Mouse (Mus musculus) CH12.LX (cell line): ENCODE results near the gene Gdf10. TPM values are rescaled to one million over a fixed set of nuclear protein-coding genes. Genes with fewer than 3 reads are reported as not detected.

ENCODE experiments used
- DNase-seq: peaks from one replicate; pipeline ENCODE4 v3.0.0-alpha.2; 2013; ENCODE audit errors: extremely low read depth
- H3K27ac ChIP-seq: 2 replicates; pipeline ENCODE4 v1.5.1; 2012; ENCODE audit warnings: low read depth, mild to moderate bottlenecking, control low read depth, moderate library complexity; ENCODE audit not compliant: insufficient read depth
- H3K27me3 ChIP-seq: replicated peaks from 2 replicates; pipeline ENCODE3; 2012; ENCODE audit warnings: inconsistent platforms
- H3K36me3 ChIP-seq, 2 experiments: replicated peaks in 1 of 2; 2 replicates each; pipeline versions ENCODE3 to v1.6.1; 2012; ENCODE audit warnings: inconsistent platforms in 1 of 2, low read length in 1 of 2, mild to moderate bottlenecking in 1 of 2, mixed read lengths in 1 of 2, moderate library complexity in 1 of 2; ENCODE audit not compliant: control insufficient read depth in 1 of 2, insufficient read depth in 1 of 2
- H3K4me1 ChIP-seq, 2 experiments: 2 replicates each; pipeline ENCODE4 v1.6.1; 2012; ENCODE audit warnings: inconsistent platforms in 1 of 2, moderate library complexity in 1 of 2; ENCODE audit not compliant: insufficient read depth in 2 of 2, control insufficient read depth in 1 of 2
- H3K4me2 ChIP-seq: 2 replicates; pipeline ENCODE4 v1.6.1; 2012; ENCODE audit warnings: low read depth, mild to moderate bottlenecking, control low read depth; ENCODE audit not compliant: poor library complexity, insufficient read depth, severe bottlenecking
- H3K4me3 ChIP-seq, 3 experiments: fragments of 150-350 bp in 1 of 3; sonication (generic) in 1 of 3; replicated peaks in 1 of 3; 2 replicates each; pipeline versions ENCODE3 to v1.5.1; 2011 to 2012; ENCODE audit warnings: low read depth in 2 of 3, low read length in 2 of 3, mild to moderate bottlenecking in 2 of 3, moderate library complexity in 2 of 3, control low read depth in 1 of 3, improper control_type of control experiment in 1 of 3, inconsistent platforms in 1 of 3, mixed read lengths in 1 of 3; ENCODE audit not compliant: poor library complexity in 1 of 3
- H3K79me2 ChIP-seq: replicated peaks from 2 replicates; pipeline ENCODE4 v1.6.1; 2012; ENCODE audit warnings: mild to moderate bottlenecking, moderate library complexity; ENCODE audit not compliant: control insufficient read depth, poor library complexity, insufficient read depth, severe bottlenecking; ENCODE audit errors: extremely low read depth
- H3K9ac ChIP-seq: 2 replicates; pipeline ENCODE4 v1.6.1; 2012; ENCODE audit warnings: low read depth, mild to moderate bottlenecking, control low read depth, moderate library complexity; ENCODE audit not compliant: insufficient read depth
- H3K9me3 ChIP-seq: replicated peaks from 2 replicates; pipeline ENCODE3; 2012; ENCODE audit warnings: low read length, inconsistent platforms, mixed read lengths
- BHLHE40 ChIP-seq: IDR thresholded peaks from 2 replicates; pipeline ENCODE4 v1.6.1; 2011; ENCODE audit warnings: mild to moderate bottlenecking, low read depth, low read length, improper control_type of control experiment
- CHD1 ChIP-seq: IDR thresholded peaks from 2 replicates; pipeline ENCODE4 v1.6.1; 2012; ENCODE audit warnings: low read depth, low read length, improper control_type of control experiment, inconsistent platforms
- E2F4 ChIP-seq: IDR thresholded peaks from 2 replicates; pipeline ENCODE4 v1.6.1; 2011; ENCODE audit warnings: low read depth, low read length, improper control_type of control experiment; ENCODE audit not compliant: insufficient replicate concordance
- ELF1 ChIP-seq: IDR thresholded peaks from 2 replicates; pipeline ENCODE4 v1.6.1; 2014; ENCODE audit warnings: low read depth, mild to moderate bottlenecking, inconsistent platforms, low read length, improper control_type of control experiment
- EP300 ChIP-seq: IDR thresholded peaks from 2 replicates; pipeline ENCODE4 v1.6.1; 2011; ENCODE audit warnings: low read length, improper control_type of control experiment
- ETS1 ChIP-seq: conservative IDR thresholded peaks from 2 replicates; pipeline ENCODE4 v1.6.1; 2012; ENCODE audit warnings: low read depth, mild to moderate bottlenecking, inconsistent platforms, low read length, improper control_type of control experiment, moderate library complexity
- HCFC1 ChIP-seq: IDR thresholded peaks from 2 replicates; pipeline ENCODE4 v1.6.1; 2012; ENCODE audit warnings: low read depth, mild to moderate bottlenecking, inconsistent platforms, low read length, improper control_type of control experiment
- IRF4 ChIP-seq: IDR thresholded peaks from 2 replicates; pipeline ENCODE4 v1.6.1; 2014; ENCODE audit warnings: low read depth, mild to moderate bottlenecking, inconsistent platforms, low read length, improper control_type of control experiment
- JUN ChIP-seq: IDR thresholded peaks from 2 replicates; pipeline ENCODE4 v1.6.1; 2011; ENCODE audit warnings: low read depth, mild to moderate bottlenecking, low read length, improper control_type of control experiment, moderate library complexity; ENCODE audit not compliant: insufficient read depth
- KAT2A ChIP-seq: IDR thresholded peaks from 2 replicates; pipeline ENCODE4 v1.6.1; 2012; ENCODE audit warnings: low read length, improper control_type of control experiment, inconsistent platforms; ENCODE audit not compliant: insufficient replicate concordance
- MAFK ChIP-seq: IDR thresholded peaks from 2 replicates; pipeline ENCODE4 v1.6.1; 2011; ENCODE audit warnings: low read length, improper control_type of control experiment; ENCODE audit not compliant: insufficient replicate concordance
- MAX ChIP-seq: IDR thresholded peaks from 2 replicates; pipeline ENCODE4 v1.6.1; 2011; ENCODE audit warnings: low read length, improper control_type of control experiment
- MAZ ChIP-seq: IDR thresholded peaks from 2 replicates; pipeline ENCODE4 v1.6.1; 2012; ENCODE audit warnings: low read depth, mild to moderate bottlenecking, inconsistent platforms, low read length, improper control_type of control experiment, moderate library complexity
- MXI1 ChIP-seq: IDR thresholded peaks from 2 replicates; pipeline ENCODE4 v1.6.1; 2011; ENCODE audit warnings: mild to moderate bottlenecking, low read depth, low read length, improper control_type of control experiment
- MYC ChIP-seq: IDR thresholded peaks from 2 replicates; pipeline ENCODE4 v1.6.1; 2011; ENCODE audit warnings: low read depth, mild to moderate bottlenecking, improper control_type of control experiment, low read length
- PAX5 ChIP-seq: IDR thresholded peaks from 2 replicates; pipeline ENCODE4 v1.6.1; 2012; ENCODE audit warnings: low read length, inconsistent platforms, mixed read lengths
- POLR2AphosphoS2 ChIP-seq: IDR thresholded peaks from 2 replicates; pipeline ENCODE4 v1.6.1; 2011; ENCODE audit warnings: low read depth, low read length, improper control_type of control experiment
- RAD21 ChIP-seq: IDR thresholded peaks from 2 replicates; pipeline ENCODE4 v1.6.1; 2011; ENCODE audit warnings: low read depth, mild to moderate bottlenecking, low read length, improper control_type of control experiment, moderate library complexity
- RCOR1 ChIP-seq: conservative IDR thresholded peaks from 2 replicates; pipeline ENCODE4 v1.6.1; 2012; ENCODE audit warnings: low read depth, mild to moderate bottlenecking, inconsistent platforms, low read length, improper control_type of control experiment
- SIN3A ChIP-seq: IDR thresholded peaks from 2 replicates; pipeline ENCODE4 v1.6.1; 2012; ENCODE audit warnings: low read length, improper control_type of control experiment, inconsistent platforms
- SMC3 ChIP-seq: IDR thresholded peaks from 2 replicates; pipeline ENCODE4 v1.6.1; 2011; ENCODE audit warnings: low read depth, low read length, improper control_type of control experiment
- TCF12 ChIP-seq: IDR thresholded peaks from 2 replicates; pipeline ENCODE4 v1.6.1; 2014; ENCODE audit warnings: low read depth, mild to moderate bottlenecking, inconsistent platforms, low read length, improper control_type of control experiment
- USF1 ChIP-seq: IDR thresholded peaks from 2 replicates; pipeline ENCODE4 v1.6.1; 2014; ENCODE audit warnings: low read depth, mild to moderate bottlenecking, inconsistent platforms, low read length, improper control_type of control experiment
- ZC3H11A ChIP-seq: IDR thresholded peaks from 2 replicates; pipeline ENCODE4 v1.6.1; 2012; ENCODE audit warnings: low read depth, mild to moderate bottlenecking, inconsistent platforms, low read length, improper control_type of control experiment
- ZMIZ1 ChIP-seq: IDR thresholded peaks from 2 replicates; pipeline ENCODE4 v1.6.1; 2012; ENCODE audit warnings: low read depth, mild to moderate bottlenecking, inconsistent platforms, low read length, improper control_type of control experiment
- ZNF384 ChIP-seq: IDR thresholded peaks from 2 replicates; pipeline ENCODE4 v1.6.1; 2012; ENCODE audit warnings: low read depth, low read length, improper control_type of control experiment, inconsistent platforms
- dilution Hi-C: fragments of 300-500 bp; cut with MboI; formaldehyde crosslinking; loops from 2 replicates; pipeline ENCODE4 v1.14.3; 2020; ENCODE audit warnings: low sequenced_read_pairs; ENCODE audit not compliant: extremely low pct_unique_long_range_greater_than_20kb, extremely low pct_ligation_motif_present
- in situ Hi-C: fragments of 300-500 bp; cut with MboI; formaldehyde crosslinking; loops from 3 replicates; pipeline ENCODE4 v1.14.3; 2019; ENCODE audit warnings: low sequenced_read_pairs, low pct_ligation_motif_present, low pct_unique_long_range_greater_than_20kb, mixed read lengths
- polyA plus RNA-seq: library from polyadenylated mRNA; unstranded; fragments of >175 nt; gene quantifications from 2 replicates; pipeline ENCODE4 v1.2.1, GENCODE M21; 2012; ENCODE audit warnings: low read depth; ENCODE audit not compliant: insufficient read length
- total RNA-seq, 2 experiments: library from RNA; depleted of rRNA; stranded (reverse); fragments of 300-350 nt in 1 of 2; fragments of >200 nt in 1 of 2; gene quantifications; 2 replicates each; pipeline ENCODE4 v1.2.3; 2012 to 2014

Gdf10 gene
- total and polyA plus RNA-seq, 3 experiments, result not detected

- peak; percentile 28 for DNase-seq
- TF ChIP-seq PAX5 (no peak), POLR2AphosphoS2 (no peak), TCF12 (no peak), ELF1 (no peak), ETS1 (no peak), MYC (no peak), MAX (no peak), E2F4 (no peak), RCOR1 (no peak), HCFC1 (no peak), SMC3 (no peak), USF1 (no peak), ZC3H11A (no peak), ZMIZ1 (no peak), MAFK (no peak), IRF4 (no peak), BHLHE40 (no peak), KAT2A (no peak), JUN (no peak)
Measured at GRCm38 (mm10) chr14:33896628-33897300, 26.6 kb upstream of the Gdf10 start.

GRCm38 (mm10) chr14:33902783-33903182 is 20.6 kb upstream of the Gdf10 start:
- no peak for TF ChIP-seq MYC
- TF ChIP-seq HCFC1, result no peak
- no peak for TF ChIP-seq EP300
- TF ChIP-seq MXI1, result no peak
- TF ChIP-seq RAD21, result no peak
- TF ChIP-seq TCF12, result no peak
- TF ChIP-seq E2F4, result no peak
- no peak for TF ChIP-seq IRF4
- TF ChIP-seq SIN3A, result no peak
- TF ChIP-seq MAZ, result no peak
- TF ChIP-seq POLR2AphosphoS2, result no peak
- no peak for TF ChIP-seq BHLHE40
- TF ChIP-seq ETS1, result no peak
- no peak for TF ChIP-seq ZNF384
- no peak for TF ChIP-seq ZC3H11A
- no peak for TF ChIP-seq KAT2A
- TF ChIP-seq CHD1, result no peak
- no peak for TF ChIP-seq SMC3
- TF ChIP-seq ZMIZ1, result no peak
- Histone ChIP-seq H3K9ac (no peak overlapping the region), H3K36me3 (no peaks in the 10 kb centered on the region), H3K4me2 (no peak overlapping the region), H3K79me2 (no peaks in the 10 kb centered on the region), H3K4me1 (peaks cover 0 to 58% of the 10 kb centered on the region in 2 experiments; a peak in 2 of 4 replicates), H3K27ac (no peak overlapping the region), H3K9me3 (peaks cover 5% of the 10 kb centered on the region), H3K4me3 (no peak overlapping the region), H3K27me3 (no peaks in the 10 kb centered on the region)
- DNase-seq, result no peak
- in situ Hi-C loops (no loop called here), dilution Hi-C loops (no loop called here)

More at GRCm38 (mm10) chr14:33896628-33897300, 26.6 kb upstream of the Gdf10 start:
- Histone ChIP-seq H3K4me2 (no peak overlapping the region), H3K79me2 (no peaks in the 10 kb centered on the region), H3K4me1 (peaks cover 2 to 37% of the 10 kb centered on the region in 2 experiments; a peak in 3 of 4 replicates), H3K9me3 (no peaks in the 10 kb centered on the region), H3K27ac (no peak overlapping the region), H3K9ac (no peak overlapping the region), H3K4me3 (no peak overlapping the region), H3K27me3 (no peaks in the 10 kb centered on the region), H3K36me3 (no peaks in the 10 kb centered on the region)
- dilution Hi-C loops, result no loop called here
- in situ Hi-C loops, result no loop called here
